Mouse (Mus musculus) lung, postnatal 0 days (tissue): ENCODE data around the gene Larp4.

Source experiments
- CTCF ChIP-seq: IDR thresholded peaks from 2 replicates; pipeline ENCODE4 v1.5.1; 2016; ENCODE audit warnings: antibody characterized with exemption, mild to moderate bottlenecking
- EP300 ChIP-seq: IDR thresholded peaks from 2 replicates; pipeline ENCODE4 v1.6.1; 2016; ENCODE audit warnings: antibody characterized with exemption, mild to moderate bottlenecking, control low read depth

DNA sequence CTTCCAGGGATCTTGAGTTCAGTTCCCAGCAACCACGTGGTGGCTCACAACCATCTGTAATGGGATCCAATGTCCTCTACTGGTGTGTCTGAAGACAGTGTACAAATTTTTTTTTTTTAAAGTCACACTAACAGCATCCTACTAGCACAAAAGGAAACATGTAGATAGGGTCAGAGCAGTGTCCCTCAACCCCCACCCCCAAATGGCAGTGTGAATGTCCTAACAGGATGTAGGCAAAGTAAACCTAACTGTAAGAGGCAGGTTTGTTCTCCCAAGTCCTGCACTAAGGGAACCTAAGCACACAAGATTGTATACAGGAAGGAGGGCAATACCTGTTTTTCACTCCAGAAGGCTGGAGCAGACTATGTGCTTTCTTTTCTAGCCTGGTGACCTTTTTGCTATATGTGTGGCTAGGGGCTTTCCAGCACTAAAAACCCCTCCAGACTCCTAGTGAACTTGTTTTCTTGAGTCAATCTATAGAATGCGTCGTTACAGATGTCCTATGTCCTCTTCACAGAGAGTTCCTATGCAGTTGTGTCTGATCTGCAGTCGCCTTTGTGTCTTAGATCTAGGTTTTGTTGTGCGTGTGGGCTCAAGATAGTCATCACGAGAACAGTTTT, 48.5 kb downstream of the Larp4 start:
- TF ChIP-seq CTCF (no peak), EP300 (no peak)
